In the genomic region with DNA sequence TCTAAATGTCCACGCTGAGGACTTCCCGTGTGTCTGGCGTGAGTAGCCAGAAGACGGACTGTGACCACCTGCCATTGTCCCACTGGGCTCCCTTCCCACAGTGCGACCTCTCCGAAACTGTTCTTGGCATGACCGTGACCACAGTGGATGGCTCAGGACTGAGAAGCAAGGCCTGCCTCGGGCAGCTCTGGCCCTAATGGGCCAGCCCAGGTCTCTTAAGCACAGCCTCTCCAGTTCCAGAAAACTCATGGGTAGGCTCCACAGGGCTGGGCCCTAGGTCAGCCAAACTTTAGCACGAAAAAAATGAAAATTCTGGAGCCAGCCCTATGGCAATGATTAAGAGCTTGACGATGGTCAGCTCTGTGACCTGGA, we compare ENCODE assay signal across 8 mouse cellular contexts. TPM values are rescaled to one million over a fixed set of nuclear protein-coding genes. Genes with fewer than 3 reads are reported as not detected.
A peak's percentile ranks its signal among the peaks of the same experiment; 100 is the strongest.
DNase-seq lines count a peak whose midpoint lies in the region; ATAC-seq and TF ChIP-seq lines count a peak whose summit lies in the region.

No protein-coding gene starts in this region.

- no peak overlapping the region for H3K27ac ChIP-seq in neural tube, embryonic 11.5 days (ENCODE audit: low read depth, low read length)
- peak overlapping the region; percentile 50; the same call in 1 of the 2 replicates for H3K27ac ChIP-seq in intestine, embryonic 16.5 days (ENCODE audit: low read length)

- 0 out of 2 replicates have a peak, but pooled peaks cover 2% of the 10 kb centered on the region for H3K36me3 ChIP-seq in neural tube, embryonic 11.5 days (ENCODE audit: control insufficient read depth, insufficient read depth, low read length)
- H3K36me3 ChIP-seq in intestine, embryonic 16.5 days (ENCODE audit: control insufficient read depth, insufficient read depth, low read length) = no peaks in the 10 kb centered on the region
- H3K36me3 ChIP-seq in myocyte (ENCODE audit: control insufficient read depth, insufficient read depth) = no peaks in the 10 kb centered on the region

- H3K4me2 ChIP-seq in neural tube, embryonic 11.5 days (ENCODE audit: low read depth) = peak overlapping the region; percentile 100
- peak overlapping the region; percentile 97 for H3K4me2 ChIP-seq in intestine, embryonic 16.5 days (ENCODE audit: low read depth, low read length)
- H3K4me2 ChIP-seq in myocyte (ENCODE audit: low read depth) = peak overlapping the region; percentile 87

- no peaks in the 10 kb centered on the region for H3K27me3 ChIP-seq in neural tube, embryonic 11.5 days (ENCODE audit: control insufficient read depth, insufficient read depth, low read length)
- H3K27me3 ChIP-seq in intestine, embryonic 16.5 days (replicated peaks; ENCODE audit: control insufficient read depth, insufficient read depth, low read length) = no peaks in the 10 kb centered on the region
- no peaks in the 10 kb centered on the region for H3K27me3 ChIP-seq in myocyte (ENCODE audit: control insufficient read depth, insufficient read depth, insufficient read length)

- WGBS in neural tube, embryonic 11.5 days = 52% methylated on average over 10 of the region's 10 CpGs
- 48% methylated on average over 10 of the region's 10 CpGs for WGBS in intestine, embryonic 16.5 days

- H3K4me3 ChIP-seq in neural tube, embryonic 11.5 days (ENCODE audit: low read depth, low read length) = peak overlapping the region; percentile 74
- peak overlapping the region; percentile 62 for H3K4me3 ChIP-seq in intestine, embryonic 16.5 days (ENCODE audit: low read length)
- peak overlapping the region; percentile 89 for H3K4me3 ChIP-seq in myocyte

- ATAC-seq in neural tube, embryonic 11.5 days (ENCODE audit: insufficient read depth, low FRiP score, low TSS enrichment) = peak; percentile 76
- ATAC-seq in intestine, embryonic 16.5 days = peak; percentile 86

- peaks cover 6% of the 10 kb centered on the region for H3K4me1 ChIP-seq in neural tube, embryonic 11.5 days (ENCODE audit: control insufficient read depth, insufficient read depth, low read length)
- H3K4me1 ChIP-seq in intestine, embryonic 16.5 days (ENCODE audit: control insufficient read depth, insufficient read depth, low read length) = peaks cover 12% of the 10 kb centered on the region

- no peaks in the 10 kb centered on the region for H3K9me3 ChIP-seq in neural tube, embryonic 11.5 days (ENCODE audit: control insufficient read depth, low read length)
- H3K9me3 ChIP-seq in intestine, embryonic 16.5 days (ENCODE audit: control insufficient read depth, low read length) = no peaks in the 10 kb centered on the region

- H3K9ac ChIP-seq in neural tube, embryonic 11.5 days (ENCODE audit: low read length) = peak overlapping the region; percentile 75
- H3K9ac ChIP-seq in intestine, embryonic 16.5 days (ENCODE audit: low read depth, low read length) = peak overlapping the region; percentile 87

- H3ac ChIP-seq in myocyte (ENCODE audit: control insufficient read depth, insufficient read length) = peak overlapping the region; percentile 56

- no peak for TF ChIP-seq POLR2A in myocyte (IDR thresholded peaks at IDR 0.05; ENCODE audit: insufficient read length, low read depth)

- peak; percentile 32 for DNase-seq in adrenal gland, adult 8-10 months
- no peak for DNase-seq in adrenal gland, postnatal 36 days
- no peak for DNase-seq in neural tube, embryonic 11.5 days (ENCODE audit: low spot score)
- no peak for DNase-seq in neural tube, embryonic 10.5 days (ENCODE audit: extremely low spot score, low spot score)
- DNase-seq in thymus, postnatal 14 days = no peak
- no peak for DNase-seq in spleen, postnatal 14 days (ENCODE audit: low spot score in 2 of 2)

- peaks cover 12% of the 10 kb centered on the region for H3K79me2 ChIP-seq in myocyte (ENCODE audit: control insufficient read depth, insufficient read depth)

TF ChIP-seq in myocyte, 11 proteins besides CTCF, POLR2A, EP300 and RAD21:
- TF ChIP-seq MYOG (IDR thresholded peaks at IDR 0.05; ENCODE audit: control insufficient read depth in 1 of 3, insufficient read depth in 1 of 3, insufficient read length in 2 of 3, low read depth in 2 of 3) = no peak
- TF ChIP-seq MYOD1 (IDR thresholded peaks at IDR 0.05; ENCODE audit: control insufficient read depth in 1 of 3, insufficient read length in 2 of 3, low read depth in 2 of 3) = no peak
- TF ChIP-seq CEBPB (IDR thresholded peaks at IDR 0.05; ENCODE audit: insufficient read depth, poor library complexity, severe bottlenecking) = no peak
- TF ChIP-seq TCF3 (IDR thresholded peaks at IDR 0.05; ENCODE audit: insufficient read length, low read depth) = no peak
- TF ChIP-seq REST (IDR thresholded peaks at IDR 0.05; ENCODE audit: insufficient read depth, insufficient read length) = no peak
- TF ChIP-seq MAX (IDR thresholded peaks at IDR 0.05; ENCODE audit: low read depth) = no peak
- TF ChIP-seq TCF12 (IDR thresholded peaks at IDR 0.05; ENCODE audit: insufficient read depth, poor library complexity, severe bottlenecking) = no peak
- TF ChIP-seq POLR2AphosphoS2 (IDR thresholded peaks at IDR 0.05; ENCODE audit: insufficient read length, low read depth) = no peak
- TF ChIP-seq E2F4 (IDR thresholded peaks at IDR 0.05; ENCODE audit: insufficient read depth) = no peak
- TF ChIP-seq USF1 (IDR thresholded peaks at IDR 0.05; ENCODE audit: low read depth) = no peak
TF ChIP-seq in myocyte: peak in this region for 0.

RNA-seq across cellular contexts. Expression of a gene that starts 6.1 kb away (rescaled TPM):
- 1 to 10 TPM; 2.1 to 8.6 (median 3.2) TPM for total RNA-seq in adrenal gland, adult 8-10 months (2022)
- 10 to 100 TPM in 1 of 2 experiments, 1 to 10 TPM in 1; 4.2 to 11.0 TPM for total RNA-seq in adrenal gland, postnatal 36 days (2021)
- polyA plus RNA-seq in neural tube, embryonic 11.5 days (2014; fragmentation: Nextera tagmentation; extraction: Ambion mirVana) = 2.3 and 3.2 TPM in 2 replicates
- polyA plus RNA-seq in intestine, embryonic 16.5 days (2015; fragmentation: Nextera tagmentation; extraction: Ambion mirVana) = 4.1 and 5.6 TPM in 2 replicates
- 59.6 TPM for polyA plus RNA-seq in myocyte (2012; fragmentation: generic; extraction: Trizol)

RNA-seq across cellular contexts. Expression of a gene that starts 59.3 kb away (rescaled TPM):
- not detected for total RNA-seq in adrenal gland, adult 8-10 months (2022)
- not detected for total RNA-seq in adrenal gland, postnatal 36 days (2021)
- not detected in 2 replicates for polyA plus RNA-seq in neural tube, embryonic 11.5 days (2014; fragmentation: Nextera tagmentation; extraction: Ambion mirVana)
- not detected in 2 replicates for polyA plus RNA-seq in intestine, embryonic 16.5 days (2015; fragmentation: Nextera tagmentation; extraction: Ambion mirVana)
- polyA plus RNA-seq in myocyte (2012; fragmentation: generic; extraction: Trizol) = not detected
